Mouse (Mus musculus): ENCODE measurements around the gene Bank1.

GRCm38 (mm10) chr3:136039446-136039845 is 286.4 kb downstream of the Bank1 start:
- TF ChIP-seq CTCF (conservative IDR thresholded peaks at IDR 0.05; ENCODE audit: insufficient read depth, insufficient read length, low read depth, low read length) (no peak), POLR2A (IDR thresholded peaks at IDR 0.05; ENCODE audit: low read depth, low read length) (no peak)

Measured in kidney, adult 2 months (tissue).